Mouse (Mus musculus): ENCODE measurements around the gene Ccr7. TPM values are rescaled to one million over a fixed set of nuclear protein-coding genes. Genes with fewer than 3 reads are reported as not detected.

The Ccr7 gene
- total RNA-seq, 4 experiments from 2014 or later, result 0.12 to 0.24 (median 0.16) TPM

GRCm38 (mm10) chr11:99153767-99154753 is 817 bp downstream of the Ccr7 start:
- DNase-seq, result no peak

GRCm38 (mm10) chr11:99152323-99153144 is 2.3 kb downstream of the Ccr7 start:
- DNase-seq, result no peak

GRCm38 (mm10) chr11:99151333-99151930 is 3.4 kb downstream of the Ccr7 start:
- DNase-seq, result no peak

- no peak for DNase-seq
These were observed 4.0 kb downstream of the Ccr7 start for GRCm38 (mm10) chr11:99150889-99151288.

- peak; percentile 45 for DNase-seq
These were observed 4.7 kb downstream of the Ccr7 start for GRCm38 (mm10) chr11:99149898-99150757.

- DNase-seq, result no peak
These were observed 5.8 kb downstream of the Ccr7 start for GRCm38 (mm10) chr11:99148896-99149703.

- no peak for DNase-seq
These were observed 6.5 kb downstream of the Ccr7 start for GRCm38 (mm10) chr11:99148400-99148799.

GRCm38 (mm10) chr11:99147920-99148289 is 7.0 kb downstream of the Ccr7 start:
- DNase-seq, result no peak

GRCm38 (mm10) chr11:99147041-99147919 is 7.6 kb downstream of the Ccr7 start:
- DNase-seq, result no peak

- no peak for DNase-seq
These were observed 8.3 kb downstream of the Ccr7 start for GRCm38 (mm10) chr11:99146558-99146957.

GRCm38 (mm10) chr11:99145765-99146164 is 9.1 kb downstream of the Ccr7 start:
- DNase-seq, result no peak

GRCm38 (mm10) chr11:99144940-99145339 is 9.9 kb downstream of the Ccr7 start:
- DNase-seq, result no peak

- no peak for DNase-seq
These were observed 10.4 kb downstream of the Ccr7 start for GRCm38 (mm10) chr11:99144456-99144855.

GRCm38 (mm10) chr11:99143123-99144082 is 11.5 kb downstream of the Ccr7 start:
- no peak for DNase-seq

GRCm38 (mm10) chr11:99142493-99143095 is 12.3 kb downstream of the Ccr7 start:
- DNase-seq, result no peak

GRCm38 (mm10) chr11:99142046-99142445 is 12.8 kb downstream of the Ccr7 start:
- no peak for DNase-seq

- peak; percentile 77 for DNase-seq
These were observed 13.3 kb downstream of the Ccr7 start for GRCm38 (mm10) chr11:99141600-99141999.

- no peak for DNase-seq
These were observed 15.9 kb downstream of the Ccr7 start for GRCm38 (mm10) chr11:99138976-99139375.
